Mouse (Mus musculus): ENCODE measurements around the gene Pou5f1. TPM values are rescaled to one million over a fixed set of nuclear protein-coding genes. Genes with fewer than 3 reads are reported as not detected.

Pou5f1 gene
- polyA plus RNA-seq, 1 experiment from 2014 or later: not detected

GRCm38 (mm10) chr17:35544001-35544400 is 38.2 kb downstream of the Pou5f1 start:
- Histone ChIP-seq H3K4me3 (no peak overlapping the region), H3K36me3 (no peaks in the 10 kb centered on the region), H3K27me3 (ENCODE audit: low read depth, poor library complexity, severe bottlenecking) (no peaks in the 10 kb centered on the region), H3K9me3 (replicated peaks) (no peaks in the 10 kb centered on the region), H3K27ac (replicated peaks) (no peak overlapping the region), H3K4me1 (peaks cover 28% of the 10 kb centered on the region)
- DNase-seq (ENCODE audit: low spot score): no peak
- WGBS: 80% methylated on average over 6 of the region's 6 CpGs

GRCm38 (mm10) chr17:35544680-35545079 is 38.9 kb downstream of the Pou5f1 start:
- 36% methylated on average over 6 of the region's 6 CpGs for WGBS
- H3K27ac ChIP-seq (replicated peaks): no peak overlapping the region

DNA sequence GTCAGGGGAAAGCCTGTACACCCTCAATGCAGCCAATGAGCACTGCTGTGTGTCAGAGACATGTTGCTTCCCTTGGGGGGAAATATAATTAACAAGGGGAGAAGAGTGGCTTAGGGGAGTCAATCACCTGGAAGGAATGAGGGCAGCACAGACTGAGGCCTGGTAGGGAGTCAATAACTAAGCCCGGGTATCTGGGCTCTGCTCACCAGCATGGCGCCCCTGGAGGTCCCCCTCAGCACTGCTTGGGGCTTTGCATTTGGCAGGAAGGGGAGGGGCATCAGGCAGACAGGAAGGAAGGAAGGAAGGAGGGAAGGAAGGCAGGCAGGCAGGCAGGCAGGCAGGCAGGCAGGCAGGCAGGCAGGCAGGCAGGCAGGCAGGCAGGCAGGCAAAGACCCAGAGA is 41.6 kb downstream of the Pou5f1 start:
- Histone ChIP-seq H3K4me3 (no peak overlapping the region), H3K27me3 (ENCODE audit: low read depth, poor library complexity, severe bottlenecking) (peaks cover 12% of the 10 kb centered on the region; the same call in 1 of the 2 replicates), H3K9me3 (replicated peaks) (no peaks in the 10 kb centered on the region), H3K27ac (replicated peaks) (no peak overlapping the region), H3K36me3 (no peaks in the 10 kb centered on the region), H3K4me1 (peaks cover 28% of the 10 kb centered on the region)
- 57% methylated on average over 2 of the region's 2 CpGs for WGBS
- no peak for DNase-seq (ENCODE audit: low spot score)

More at GRCm38 (mm10) chr17:35544680-35545079, 38.9 kb downstream of the Pou5f1 start:
- H3K27me3 ChIP-seq (ENCODE audit: low read depth, poor library complexity, severe bottlenecking): peaks cover 1% of the 10 kb centered on the region; the same call in 1 of the 2 replicates
- DNase-seq (ENCODE audit: low spot score): peak; percentile 61
- H3K9me3 ChIP-seq (replicated peaks): no peaks in the 10 kb centered on the region
- H3K36me3 ChIP-seq: no peaks in the 10 kb centered on the region
- no peak overlapping the region for H3K4me3 ChIP-seq
- H3K4me1 ChIP-seq: peaks cover 28% of the 10 kb centered on the region

DNA sequence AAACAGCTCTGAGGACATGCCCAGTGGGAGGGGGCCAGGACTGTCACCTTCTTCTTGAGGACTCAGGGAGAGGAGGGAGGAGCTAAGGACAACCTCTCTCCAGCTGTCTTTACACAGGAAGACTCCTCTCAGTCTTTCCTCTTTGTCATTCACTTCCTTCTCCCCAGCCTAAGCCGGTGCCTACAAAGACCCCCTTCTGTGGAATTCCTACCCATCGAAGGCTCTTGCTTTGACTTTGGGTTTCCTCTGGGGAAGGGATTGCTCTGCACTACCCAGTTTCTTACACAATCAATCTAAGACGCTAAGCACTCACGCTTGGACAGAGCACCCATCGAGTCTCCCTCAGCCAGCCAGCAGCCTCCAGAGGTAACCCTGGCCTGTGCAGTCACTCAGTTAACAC is 42.8 kb downstream of the Pou5f1 start:
- Histone ChIP-seq H3K9me3 (replicated peaks) (no peaks in the 10 kb centered on the region), H3K4me3 (no peak overlapping the region), H3K4me1 (peaks cover 19% of the 10 kb centered on the region), H3K27ac (replicated peaks) (no peak overlapping the region), H3K36me3 (no peaks in the 10 kb centered on the region), H3K27me3 (ENCODE audit: low read depth, poor library complexity, severe bottlenecking) (peaks cover 12% of the 10 kb centered on the region; the same call in 1 of the 2 replicates)
- 13% methylated on average over 5 of the region's 5 CpGs for WGBS
- DNase-seq (ENCODE audit: low spot score): no peak

GRCm38 (mm10) chr17:35549437-35550142 is 43.8 kb downstream of the Pou5f1 start:
- Histone ChIP-seq H3K27ac (replicated peaks) (0 out of 2 replicates have a peak overlapping the region, but pooled peaks have one; percentile 9), H3K27me3 (ENCODE audit: low read depth, poor library complexity, severe bottlenecking) (peaks cover 12% of the 10 kb centered on the region; the same call in 1 of the 2 replicates)
- 55% methylated on average over 15 of the region's 15 CpGs for WGBS

GRCm38 (mm10) chr17:35550143-35550494 is 44.3 kb downstream of the Pou5f1 start:
- H3K36me3 ChIP-seq: no peaks in the 10 kb centered on the region
- H3K4me3 ChIP-seq: no peak overlapping the region
- H3K4me1 ChIP-seq: peaks cover 12% of the 10 kb centered on the region
- DNase-seq (ENCODE audit: low spot score): no peak
- WGBS: 93% methylated on average over 4 of the region's 4 CpGs
- H3K27ac ChIP-seq (replicated peaks): no peak overlapping the region
- H3K27me3 ChIP-seq (ENCODE audit: low read depth, poor library complexity, severe bottlenecking): peaks cover 12% of the 10 kb centered on the region; the same call in 1 of the 2 replicates
- no peaks in the 10 kb centered on the region for H3K9me3 ChIP-seq (replicated peaks)

More at GRCm38 (mm10) chr17:35549437-35550142, 43.8 kb downstream of the Pou5f1 start:
- DNase-seq (ENCODE audit: low spot score): no peak
- H3K4me3 ChIP-seq: no peak overlapping the region
- H3K9me3 ChIP-seq (replicated peaks): no peaks in the 10 kb centered on the region
- H3K36me3 ChIP-seq: no peaks in the 10 kb centered on the region
- H3K4me1 ChIP-seq: peaks cover 12% of the 10 kb centered on the region

DNA sequence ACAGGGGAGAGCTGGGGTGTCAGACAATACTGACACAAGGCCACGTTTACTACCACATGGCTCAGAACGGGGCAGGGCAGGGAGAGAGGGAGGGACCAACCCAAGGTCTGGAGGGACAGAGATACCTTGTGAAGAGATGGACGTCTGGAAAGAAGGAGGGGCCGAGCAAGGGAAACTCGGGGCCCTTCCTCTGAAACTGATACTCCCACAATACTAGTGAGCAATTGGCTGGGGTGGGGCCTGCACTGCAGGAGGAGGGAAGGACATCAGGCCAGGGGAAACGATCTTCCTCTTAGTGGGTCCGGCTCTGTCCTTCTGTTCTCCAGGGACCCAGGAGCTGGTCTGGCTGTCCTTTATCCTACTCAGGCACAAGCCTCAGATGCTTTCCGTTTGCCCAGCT is 45.1 kb downstream of the Pou5f1 start:
- WGBS: 58% methylated on average over 8 of the region's 8 CpGs
- H3K9me3 ChIP-seq (replicated peaks): no peaks in the 10 kb centered on the region
- no peak overlapping the region for H3K27ac ChIP-seq (replicated peaks)
- H3K27me3 ChIP-seq (ENCODE audit: low read depth, poor library complexity, severe bottlenecking): peaks cover 12% of the 10 kb centered on the region; the same call in 1 of the 2 replicates
- no peaks in the 10 kb centered on the region for H3K36me3 ChIP-seq
- no peak for DNase-seq (ENCODE audit: low spot score)
- H3K4me1 ChIP-seq: peaks cover 12% of the 10 kb centered on the region
- no peak overlapping the region for H3K4me3 ChIP-seq

DNA sequence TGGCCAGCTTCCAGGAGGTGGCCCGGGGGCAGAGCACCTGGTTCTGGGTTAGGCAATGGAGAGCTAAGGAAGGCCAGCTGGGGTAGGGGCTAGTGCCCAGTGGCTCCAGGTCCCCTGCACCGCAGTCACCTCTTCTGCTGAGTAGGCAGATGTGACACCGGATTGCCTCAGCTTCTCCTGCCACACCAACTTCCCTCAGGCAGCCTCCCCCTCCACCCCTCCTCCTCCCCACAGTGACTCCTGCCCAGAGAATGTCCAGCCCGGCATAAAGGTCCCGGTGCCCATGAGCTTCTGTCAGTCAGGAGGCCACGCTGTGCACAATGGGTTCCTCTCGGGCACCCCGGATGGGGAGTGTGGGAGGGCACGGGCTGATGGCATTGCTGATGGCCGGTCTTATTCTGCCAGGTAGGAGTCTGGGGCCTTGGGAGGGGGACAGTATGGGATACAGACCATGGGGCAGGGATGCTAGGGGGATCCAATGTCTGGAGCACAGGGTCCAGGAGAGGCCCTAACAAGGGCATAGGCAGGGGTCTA is 46.1 kb downstream of the Pou5f1 start, which contains the start of gene Cdsn:
TSS of gene Cdsn (plus strand) at position 248 of the 534 bp plus-strand sequence.
- Histone ChIP-seq H3K4me3 (no peak within 1 kb of the TSS), H3K27ac (replicated peaks) (peak within 1 kb of the TSS; percentile 1; the same call in 1 of the 2 replicates), H3K9me3 (replicated peaks) (no peaks in the 10 kb centered on the region), H3K4me1 (peaks cover 3% of the 10 kb centered on the region; the same call in 1 of the 2 replicates), H3K27me3 (ENCODE audit: low read depth, poor library complexity, severe bottlenecking) (peaks cover 12% of the 10 kb centered on the region; the same call in 1 of the 2 replicates), H3K36me3 (no peaks in the 10 kb centered on the region)
- WGBS: 85% methylated on average over 10 of the region's 10 CpGs
- DNase-seq (ENCODE audit: low spot score): no peak

DNA sequence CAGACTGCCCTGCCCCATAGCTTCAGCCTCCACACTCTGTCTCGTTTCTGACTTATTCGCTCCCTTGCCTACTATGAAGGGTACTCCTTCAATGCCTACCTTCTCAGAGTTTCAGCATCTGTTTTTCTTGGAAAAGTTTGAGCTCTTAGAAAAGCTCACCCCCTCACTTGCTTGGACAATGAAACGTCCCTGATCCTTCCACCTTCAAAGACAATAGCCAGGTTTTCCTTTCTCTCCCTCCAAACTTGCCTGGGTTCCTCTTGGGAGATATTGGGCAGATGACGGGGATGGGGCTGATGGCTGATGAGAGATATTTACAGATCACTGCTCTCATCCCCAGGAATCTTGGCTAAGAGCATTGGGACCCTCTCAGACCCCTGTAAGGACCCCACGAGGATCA is 48.5 kb downstream of the Pou5f1 start:
- Histone ChIP-seq H3K27me3 (ENCODE audit: low read depth, poor library complexity, severe bottlenecking) (peaks cover 12% of the 10 kb centered on the region; the same call in 1 of the 2 replicates), H3K9me3 (replicated peaks) (no peaks in the 10 kb centered on the region), H3K4me1 (no peaks in the 10 kb centered on the region; the same call in 1 of the 2 replicates), H3K36me3 (no peaks in the 10 kb centered on the region), H3K4me3 (no peak overlapping the region), H3K27ac (replicated peaks) (no peak overlapping the region)
- DNase-seq (ENCODE audit: low spot score): no peak
- 83% methylated on average over 5 of the region's 5 CpGs for WGBS

DNA sequence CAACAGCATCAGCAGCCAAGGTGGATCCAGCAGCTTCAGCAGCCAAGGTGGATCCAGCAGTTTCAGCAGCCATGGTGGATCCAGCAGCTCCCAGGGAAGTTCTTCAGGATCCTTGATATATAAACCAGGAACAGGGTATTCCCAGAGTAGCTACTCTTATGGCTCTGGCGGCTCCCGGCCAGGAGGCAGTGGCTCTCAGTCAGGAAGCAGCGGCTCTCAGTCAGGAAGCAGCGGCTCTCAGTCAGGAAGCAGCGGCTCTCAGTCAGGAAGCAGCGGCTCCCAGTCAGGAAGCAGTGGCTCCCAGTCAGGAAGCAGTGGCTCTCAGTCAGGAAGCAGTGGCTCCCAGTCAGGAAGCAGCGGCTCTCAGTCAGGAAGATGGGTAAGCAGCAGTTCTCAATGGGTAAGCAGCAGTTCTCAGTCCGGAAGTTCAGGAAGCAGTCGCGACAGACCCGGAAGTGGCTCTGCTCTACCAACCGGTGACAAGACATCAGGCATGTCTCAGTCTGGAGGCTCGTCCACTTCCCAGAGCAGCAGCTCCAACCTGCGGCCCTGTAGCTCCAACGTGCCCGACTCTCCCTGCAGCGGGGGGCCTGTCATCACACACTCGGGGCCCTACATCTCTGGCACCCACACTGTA is 49.1 kb downstream of the Pou5f1 start:
- Histone ChIP-seq H3K27me3 (ENCODE audit: low read depth, poor library complexity, severe bottlenecking) (peaks cover 9% of the 10 kb centered on the region; the same call in 1 of the 2 replicates), H3K9me3 (replicated peaks) (no peaks in the 10 kb centered on the region), H3K4me1 (no peaks in the 10 kb centered on the region), H3K36me3 (no peaks in the 10 kb centered on the region), H3K4me3 (no peak overlapping the region), H3K27ac (replicated peaks) (no peak overlapping the region)
- no peak for DNase-seq (ENCODE audit: low spot score)
- 94% methylated on average over 18 of the region's 18 CpGs for WGBS

DNA sequence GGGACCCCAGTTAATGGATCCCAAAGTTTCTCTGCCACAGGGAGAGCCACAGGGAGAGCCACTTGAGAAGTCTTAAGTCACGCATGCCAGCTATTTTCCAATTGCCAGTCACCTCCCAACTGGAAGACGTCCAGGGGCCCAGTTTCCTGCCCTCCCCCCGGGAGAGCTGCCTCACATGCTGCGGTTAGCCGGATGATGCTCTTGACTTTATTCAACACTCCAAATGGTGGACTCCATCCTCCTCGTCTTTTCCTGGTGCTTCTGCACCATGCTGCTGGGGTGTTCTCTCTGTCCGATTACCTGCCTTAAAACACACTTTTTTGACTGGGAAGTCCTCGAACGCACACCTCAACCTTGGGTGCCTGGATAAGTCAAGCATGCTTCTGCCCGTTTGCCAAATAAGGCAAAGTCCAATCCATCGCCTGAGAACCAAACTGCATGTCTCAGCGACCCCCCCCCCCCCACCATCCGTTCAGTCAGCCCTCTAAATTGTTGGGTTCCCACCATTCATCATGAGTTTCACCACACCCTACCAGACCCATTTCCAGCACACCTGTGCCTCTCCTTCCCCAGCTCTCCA is 50.5 kb downstream of the Pou5f1 start:
- WGBS: 93% methylated on average over 12 of the region's 13 CpGs
- no peaks in the 10 kb centered on the region for H3K4me1 ChIP-seq
- peaks cover 7% of the 10 kb centered on the region; the same call in 1 of the 2 replicates for H3K27me3 ChIP-seq (ENCODE audit: low read depth, poor library complexity, severe bottlenecking)
- H3K36me3 ChIP-seq: no peaks in the 10 kb centered on the region
- no peaks in the 10 kb centered on the region for H3K9me3 ChIP-seq (replicated peaks)
- DNase-seq (ENCODE audit: low spot score): no peak
- no peak overlapping the region for H3K27ac ChIP-seq (replicated peaks)
- H3K4me3 ChIP-seq: no peak overlapping the region

- Histone ChIP-seq H3K9me3 (replicated peaks) (no peaks in the 10 kb centered on the region), H3K27me3 (ENCODE audit: low read depth, poor library complexity, severe bottlenecking) (peaks cover 3% of the 10 kb centered on the region; the same call in 1 of the 2 replicates), H3K27ac (replicated peaks) (no peak overlapping the region), H3K36me3 (no peaks in the 10 kb centered on the region), H3K4me3 (no peak overlapping the region), H3K4me1 (no peaks in the 10 kb centered on the region)
- 39% methylated on average over 5 of the region's 5 CpGs for WGBS
- peak; percentile 56 for DNase-seq (ENCODE audit: low spot score)
Measured at GRCm38 (mm10) chr17:35556812-35557211, 51.0 kb downstream of the Pou5f1 start.

Data from midbrain, embryonic 10.5 days (tissue).